Mouse (Mus musculus): ENCODE results near the gene Tomm7.

GRCm38 (mm10) chr5:23856164-23856563, 12.2 kb upstream of the Tomm7 start:
- TF ChIP-seq MAX (IDR thresholded peaks at IDR 0.05; ENCODE audit: low read length) = no peak
- no peak for TF ChIP-seq NRF1 (IDR thresholded peaks at IDR 0.05; ENCODE audit: low read depth, low read length)
- TF ChIP-seq POLR2A (IDR thresholded peaks at IDR 0.05; ENCODE audit: low read depth, low read length) = no peak
- TF ChIP-seq CTCF (conservative IDR thresholded peaks at IDR 0.05 in 1 of 2, IDR thresholded peaks at IDR 0.05 in 1 of 2; ENCODE audit: low read depth in 2 of 2, low read length in 2 of 2) = no peak
- TF ChIP-seq CHD1 (IDR thresholded peaks at IDR 0.05; ENCODE audit: low read depth, low read length) = no peak
- TF ChIP-seq JUN (IDR thresholded peaks at IDR 0.05; ENCODE audit: insufficient read depth, low read depth, low read length) = no peak
- no peak for TF ChIP-seq USF1 (IDR thresholded peaks at IDR 0.05; ENCODE audit: low read depth, low read length)
- no peak for TF ChIP-seq CHD2 (IDR thresholded peaks at IDR 0.05; ENCODE audit: low read length)
- TF ChIP-seq ZNF384 (IDR thresholded peaks at IDR 0.05; ENCODE audit: low read depth, low read length) = no peak
- no peak for TF ChIP-seq MXI1 (IDR thresholded peaks at IDR 0.05; ENCODE audit: low read depth, low read length)
- TF ChIP-seq EP300 (IDR thresholded peaks at IDR 0.05; ENCODE audit: low read length) = no peak
- TF ChIP-seq ZMIZ1 (IDR thresholded peaks at IDR 0.05; ENCODE audit: low read depth, low read length) = no peak; the same call in 1 of the 2 replicates

All from CH12.LX (cell line).